Mouse (Mus musculus): ENCODE measurements at regions not wholly inside any gene's neighbourhood (a gene's known extent, or its start where the extent isn't known, plus 50 kb on each side); places are given as distances from the start of the nearest gene placed in this dataset.

DNA sequence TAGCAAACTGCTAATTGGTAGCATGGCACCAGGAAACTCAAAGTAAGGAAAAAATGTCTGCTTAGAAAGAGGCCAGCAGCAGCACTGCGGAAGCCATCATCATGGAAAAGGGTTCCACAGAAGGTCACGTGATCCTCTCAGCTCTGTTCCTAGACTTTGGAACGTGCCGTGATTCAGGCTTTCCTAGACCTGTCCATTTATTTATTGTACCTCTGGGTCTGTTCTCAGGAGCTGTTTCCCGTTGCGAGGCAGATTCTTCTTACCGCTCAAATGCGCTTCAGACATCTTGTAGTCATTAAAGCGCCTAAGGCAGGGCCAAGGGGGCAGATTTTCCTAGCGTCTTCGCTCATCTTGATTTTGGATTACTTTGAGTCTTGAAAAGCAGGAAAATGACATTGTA lies 365.0 kb upstream of the Adgrl2 start:
- TF ChIP-seq CTCF (IDR thresholded peaks at IDR 0.05; ENCODE audit: low read depth, low read length) (no peak), POLR2A (IDR thresholded peaks at IDR 0.05; ENCODE audit: extremely low read depth, insufficient read depth, low read length) (no peak)
